In genomic region chr2:91462196-91462595, GRCm38 (mm10) we compare ENCODE assay signal across 8 mouse cellular contexts. TPM values are rescaled to one million over a fixed set of nuclear protein-coding genes. Genes with fewer than 3 reads are reported as not detected.
DNase-seq lines count a peak whose midpoint lies in the region; ATAC-seq lines count a peak whose summit lies in the region.

No protein-coding gene starts in this region.

- H3K9ac ChIP-seq in heart, embryonic 11.5 days (ENCODE audit: low read depth, low read length) = no peak overlapping the region
- H3K9ac ChIP-seq in hindbrain, embryonic 13.5 days = no peak overlapping the region
- no peak overlapping the region for H3K9ac ChIP-seq in midbrain, embryonic 13.5 days (replicated peaks)

- no peak for ATAC-seq in heart, embryonic 11.5 days (replicated peaks; ENCODE audit: insufficient number of reproducible peaks, low FRiP score, low TSS enrichment)
- ATAC-seq in hindbrain, embryonic 13.5 days (ENCODE audit: low FRiP score) = no peak
- no peak for ATAC-seq in midbrain, embryonic 13.5 days

- H3K27ac ChIP-seq in heart, embryonic 11.5 days (ENCODE audit: low read depth, low read length) = no peak overlapping the region
- H3K27ac ChIP-seq in hindbrain, embryonic 13.5 days = peak overlapping the region; percentile 69
- H3K27ac ChIP-seq in midbrain, embryonic 13.5 days = peak overlapping the region; percentile 61; the same call in 1 of the 2 replicates

- H3K27me3 ChIP-seq in heart, embryonic 11.5 days (ENCODE audit: control insufficient read depth, insufficient read depth, low read length) = no peaks in the 10 kb centered on the region
- peaks cover 14% of the 10 kb centered on the region for H3K27me3 ChIP-seq in hindbrain, embryonic 13.5 days
- peaks cover 11% of the 10 kb centered on the region; the same call in 1 of the 2 replicates for H3K27me3 ChIP-seq in midbrain, embryonic 13.5 days

- H3K4me2 ChIP-seq in heart, embryonic 11.5 days = peak overlapping the region; percentile 39
- peak overlapping the region; percentile 48 for H3K4me2 ChIP-seq in hindbrain, embryonic 13.5 days
- peak overlapping the region; percentile 43 for H3K4me2 ChIP-seq in midbrain, embryonic 13.5 days (replicated peaks)

- 7% methylated on average over 2 of the region's 2 CpGs for WGBS in heart, embryonic 11.5 days (ENCODE audit: insufficient replicate concordance)
- whole genome bisulfite sequencing in hindbrain, embryonic 13.5 days = 8% methylated on average over 2 of the region's 2 CpGs
- 12% methylated on average over 2 of the region's 2 CpGs for WGBS in midbrain, embryonic 13.5 days

- H3K9me3 ChIP-seq in heart, embryonic 11.5 days (replicated peaks; ENCODE audit: control insufficient read depth, low read length) = no peaks in the 10 kb centered on the region
- H3K9me3 ChIP-seq in hindbrain, embryonic 13.5 days = no peaks in the 10 kb centered on the region
- no peaks in the 10 kb centered on the region for H3K9me3 ChIP-seq in midbrain, embryonic 13.5 days

- DNase-seq in heart, adult 8-10 months (ENCODE audit: low spot score) = no peak
- peak; percentile 59 for DNase-seq in embryo, embryonic 11 days
- DNase-seq in layer of hippocampus, adult 18-20 months (ENCODE audit: low spot score in 2 of 2) = no peak
- DNase-seq in layer of hippocampus, adult 8-10 months (ENCODE audit: low spot score in 2 of 2) = no peak
- no peak for DNase-seq in testis, postnatal 14 days (ENCODE audit: low spot score)

- no peaks in the 10 kb centered on the region for H3K36me3 ChIP-seq in heart, embryonic 11.5 days (ENCODE audit: control insufficient read depth, insufficient read depth, low read length)
- no peaks in the 10 kb centered on the region for H3K36me3 ChIP-seq in hindbrain, embryonic 13.5 days
- H3K36me3 ChIP-seq in midbrain, embryonic 13.5 days = no peaks in the 10 kb centered on the region

- H3K4me3 ChIP-seq in heart, embryonic 11.5 days (ENCODE audit: low read depth, low read length) = no peak overlapping the region
- H3K4me3 ChIP-seq in hindbrain, embryonic 13.5 days = no peak overlapping the region
- H3K4me3 ChIP-seq in midbrain, embryonic 13.5 days (replicated peaks) = no peak overlapping the region

- peaks cover 29% of the 10 kb centered on the region for H3K4me1 ChIP-seq in heart, embryonic 11.5 days (ENCODE audit: control insufficient read depth, insufficient read depth, low read length)
- peaks cover 48% of the 10 kb centered on the region for H3K4me1 ChIP-seq in hindbrain, embryonic 13.5 days (replicated peaks)
- peaks cover 56% of the 10 kb centered on the region for H3K4me1 ChIP-seq in midbrain, embryonic 13.5 days (replicated peaks)

RNA-seq across cellular contexts. Expression of gene Lrp4, which starts 4.9 kb away (rescaled TPM):
- polyA plus RNA-seq in heart, embryonic 11.5 days (2014; fragmentation: Nextera tagmentation; extraction: Ambion mirVana) = 3.8 and 4.0 TPM in 2 replicates
- total RNA-seq in heart, adult 8-10 months (2022) = 10 to 100 TPM in 3 of 4 experiments, 1 to 10 TPM in 1; 8.9 to 13.3 (median 11.3) TPM
- 4.3 and 5.0 TPM in 2 replicates for polyA plus RNA-seq in hindbrain, embryonic 13.5 days (2015; fragmentation: Nextera tagmentation; extraction: Ambion mirVana)
- polyA plus RNA-seq in midbrain, embryonic 13.5 days (2015; fragmentation: Nextera tagmentation; extraction: Ambion mirVana) = 7.1 and 10.2 TPM in 2 replicates
- total RNA-seq in layer of hippocampus, adult 18-20 months (2021) = 10 to 100 TPM; 27.2 to 31.2 TPM
- 10 to 100 TPM; 26.1 to 30.6 (median 29.4) TPM for total RNA-seq in layer of hippocampus, adult 8-10 months (2022)

RNA-seq across cellular contexts. Expression of gene 1110051M20Rik, which starts 17.7 kb away (rescaled TPM):
- 43.9 and 47.4 TPM in 2 replicates for polyA plus RNA-seq in heart, embryonic 11.5 days (2014; fragmentation: Nextera tagmentation; extraction: Ambion mirVana)
- 10 to 100 TPM in 3 of 4 experiments, 1 to 10 TPM in 1; 9.1 to 14.9 (median 13.8) TPM for total RNA-seq in heart, adult 8-10 months (2022)
- polyA plus RNA-seq in hindbrain, embryonic 13.5 days (2015; fragmentation: Nextera tagmentation; extraction: Ambion mirVana) = 147 and 155 TPM in 2 replicates
- 147 and 165 TPM in 2 replicates for polyA plus RNA-seq in midbrain, embryonic 13.5 days (2015; fragmentation: Nextera tagmentation; extraction: Ambion mirVana)
- total RNA-seq in layer of hippocampus, adult 18-20 months (2021) = 100 to 1,000 TPM; 111 to 121 TPM
- total RNA-seq in layer of hippocampus, adult 8-10 months (2022) = 100 to 1,000 TPM; 108 to 144 (median 121) TPM

Comparison
In these comparisons a context has a peak if more than half of its experiments do, and no peak if none do; other contexts are left out.
1. RNA of gene 1110051M20Rik, which starts 17.7 kb away (total RNA-seq): 108 to 144 TPM in layer of hippocampus, adult 8-10 months and 111 to 121 TPM in layer of hippocampus, adult 18-20 months; 9.1 to 14.9 TPM in heart, adult 8-10 months; every median in the first group is over 4 times any median in the second.
2. Peak in every context shown above with its lines, with median percentiles within 50 percentile points of each other: H3K4me2 ChIP-seq.